Mouse (Mus musculus): ENCODE data around the gene Cacna2d2.

The Cacna2d2 gene

GRCm38 (mm10) chr9:107578587-107578986 is 179.2 kb downstream of the Cacna2d2 start, which contains the start of gene Naa80:
TSS of gene Naa80 (plus strand) at chr9:107578887.
- no peak for DNase-seq (ENCODE audit: low read depth, low spot score)

Data from brain, adult 2 months (tissue).